Mouse (Mus musculus): ENCODE results near the gene Foxc1. TPM values are rescaled to one million over a fixed set of nuclear protein-coding genes. Genes with fewer than 3 reads are reported as not detected.

The Foxc1 gene
- total and polyA plus RNA-seq, 3 experiments, result 2.2 to 5.8 (median 3.8) TPM

DNA sequence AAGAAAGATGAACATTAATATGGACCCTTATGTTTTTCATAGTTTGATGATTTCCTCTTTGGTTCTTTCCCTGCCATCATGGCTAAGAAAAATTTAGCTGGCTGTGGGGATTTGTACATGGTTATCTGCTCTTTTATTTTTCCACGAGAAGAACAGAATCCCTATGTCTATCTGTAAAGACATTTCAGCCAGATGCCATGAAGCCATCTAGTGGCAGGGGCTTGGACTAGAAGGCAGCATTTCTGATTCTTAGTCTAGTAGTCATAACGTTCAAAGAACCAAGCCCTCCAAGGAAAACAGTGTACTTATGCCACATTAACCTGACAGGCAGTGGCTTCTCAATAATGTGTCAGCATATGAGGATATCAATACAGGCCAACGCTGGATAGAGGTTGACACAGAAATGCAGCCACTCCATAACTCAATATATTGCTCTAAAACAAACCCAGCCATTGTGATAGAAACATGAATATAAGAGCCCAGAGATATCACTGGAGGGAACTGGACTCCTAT is 21.4 kb downstream of the Foxc1 start:
- intact Hi-C loops (cut with DNase I), result no loop called here
- Histone ChIP-seq H3K9ac (ENCODE audit: low read depth, low read length) (no peak overlapping the region), H3K36me3 (ENCODE audit: control insufficient read depth, insufficient read depth, low read length) (no peaks in the 10 kb centered on the region), H3K79me2 (replicated peaks; ENCODE audit: control insufficient read depth, insufficient read depth, low read length) (no peaks in the 10 kb centered on the region), H3K4me1 (ENCODE audit: control insufficient read depth, insufficient read depth, low read length) (peaks cover 2% of the 10 kb centered on the region), H3K27ac (no peak overlapping the region), H3K27me3 (ENCODE audit: control insufficient read depth, insufficient read depth, low read length) (no peaks in the 10 kb centered on the region), H3K4me3 (no peak overlapping the region)
- 46% methylated on average over 3 of the region's 3 CpGs for WGBS
- no peak for TF ChIP-seq EP300 (IDR thresholded peaks at IDR 0.05; ENCODE audit: insufficient read depth, low read depth, low read length)
- peak; percentile 27 for TF ChIP-seq CTCF (IDR thresholded peaks at IDR 0.05)
- TF ChIP-seq POLR2A (IDR thresholded peaks at IDR 0.05; ENCODE audit: insufficient read depth, low read depth, low read length), result no peak
- no peak for DNase-seq

DNA sequence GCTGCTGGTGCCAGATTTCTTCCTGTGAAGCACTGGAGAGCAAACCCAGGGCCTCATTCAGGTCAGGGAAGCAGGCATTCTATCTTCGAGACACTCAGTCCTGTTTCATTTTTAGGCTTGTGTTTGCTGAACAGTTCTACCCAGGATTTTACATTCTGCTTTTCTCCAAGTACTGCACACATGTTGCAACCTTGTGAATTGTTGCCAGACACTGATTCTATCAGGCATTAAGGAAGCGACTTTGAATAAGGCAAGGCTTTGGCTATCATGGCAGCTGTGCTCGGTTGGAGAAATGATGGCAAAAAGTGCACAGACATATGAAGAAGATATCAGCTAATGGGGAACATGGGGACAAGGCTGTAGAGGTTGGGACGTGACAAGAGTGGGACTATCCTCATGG is 22.0 kb downstream of the Foxc1 start:
- no peak for DNase-seq
- intact Hi-C loops (cut with DNase I), result no loop called here
- no peak overlapping the region for H3K9ac ChIP-seq (ENCODE audit: low read depth, low read length)
- WGBS, result 84% methylated on average over 4 of the region's 4 CpGs
- H3K27ac ChIP-seq, result no peak overlapping the region
- H3K36me3 ChIP-seq (ENCODE audit: control insufficient read depth, insufficient read depth, low read length), result no peaks in the 10 kb centered on the region
- no peak overlapping the region for H3K4me3 ChIP-seq
- H3K27me3 ChIP-seq (ENCODE audit: control insufficient read depth, insufficient read depth, low read length), result no peaks in the 10 kb centered on the region
- no peaks in the 10 kb centered on the region for H3K79me2 ChIP-seq (replicated peaks; ENCODE audit: control insufficient read depth, insufficient read depth, low read length)
- H3K4me1 ChIP-seq (ENCODE audit: control insufficient read depth, insufficient read depth, low read length), result peaks cover 2% of the 10 kb centered on the region
- TF ChIP-seq CTCF (IDR thresholded peaks at IDR 0.05) (no peak), EP300 (IDR thresholded peaks at IDR 0.05; ENCODE audit: insufficient read depth, low read depth, low read length) (no peak), POLR2A (IDR thresholded peaks at IDR 0.05; ENCODE audit: insufficient read depth, low read depth, low read length) (no peak)

DNA sequence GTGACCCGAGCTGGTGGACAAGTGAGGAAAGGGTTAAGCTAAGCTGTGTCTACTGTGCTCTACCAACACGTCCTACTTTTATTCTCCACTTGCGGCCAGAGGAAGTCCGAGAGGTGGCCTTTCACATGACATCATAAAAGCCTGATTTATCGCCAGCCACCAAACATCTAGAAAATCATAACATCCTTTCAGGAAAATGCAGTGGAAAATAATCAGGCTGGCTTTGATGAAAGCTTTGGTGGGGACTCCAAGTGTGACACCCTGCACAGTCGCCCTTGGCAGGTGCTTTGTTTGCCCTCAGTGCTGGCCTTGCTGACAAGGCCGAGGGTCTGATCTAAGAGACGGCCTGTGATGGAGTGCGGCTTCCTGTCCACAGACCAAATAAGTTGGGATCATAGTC is 23.9 kb downstream of the Foxc1 start:
- Histone ChIP-seq H3K36me3 (ENCODE audit: control insufficient read depth, insufficient read depth, low read length) (no peaks in the 10 kb centered on the region), H3K27me3 (ENCODE audit: control insufficient read depth, insufficient read depth, low read length) (no peaks in the 10 kb centered on the region), H3K79me2 (replicated peaks; ENCODE audit: control insufficient read depth, insufficient read depth, low read length) (no peaks in the 10 kb centered on the region), H3K27ac (no peak overlapping the region), H3K4me1 (ENCODE audit: control insufficient read depth, insufficient read depth, low read length) (peaks cover 2% of the 10 kb centered on the region), H3K4me3 (no peak overlapping the region), H3K9ac (ENCODE audit: low read depth, low read length) (no peak overlapping the region)
- no peak for DNase-seq
- TF ChIP-seq EP300 (IDR thresholded peaks at IDR 0.05; ENCODE audit: insufficient read depth, low read depth, low read length) (no peak), CTCF (IDR thresholded peaks at IDR 0.05) (no peak), POLR2A (IDR thresholded peaks at IDR 0.05; ENCODE audit: insufficient read depth, low read depth, low read length) (no peak)
- intact Hi-C loops (cut with DNase I), result no loop called here
- WGBS, result 39% methylated on average over 9 of the region's 9 CpGs

DNA sequence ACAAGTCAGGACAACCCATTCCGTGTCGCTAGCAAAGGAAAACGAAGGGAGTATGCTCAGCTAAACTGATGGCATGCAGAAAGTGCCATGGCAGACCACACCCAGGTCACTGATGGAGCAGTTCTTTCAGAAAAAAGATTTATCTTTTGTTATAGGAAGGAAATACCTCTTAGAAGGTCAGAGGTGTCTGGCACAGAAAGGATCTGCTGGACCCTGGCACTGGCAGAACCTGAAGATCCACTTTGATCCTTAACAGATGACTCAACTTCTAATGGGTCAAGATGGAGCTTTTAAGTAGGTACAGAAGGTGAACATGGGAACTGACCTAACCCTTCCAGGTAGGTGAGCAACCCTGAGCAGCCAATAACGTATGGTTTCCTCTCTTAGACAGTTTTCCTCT is 29.4 kb downstream of the Foxc1 start:
- Histone ChIP-seq H3K4me1 (ENCODE audit: control insufficient read depth, insufficient read depth, low read length) (no peaks in the 10 kb centered on the region), H3K4me3 (no peak overlapping the region)
- WGBS, result 79% methylated on average over 4 of the region's 4 CpGs

DNA sequence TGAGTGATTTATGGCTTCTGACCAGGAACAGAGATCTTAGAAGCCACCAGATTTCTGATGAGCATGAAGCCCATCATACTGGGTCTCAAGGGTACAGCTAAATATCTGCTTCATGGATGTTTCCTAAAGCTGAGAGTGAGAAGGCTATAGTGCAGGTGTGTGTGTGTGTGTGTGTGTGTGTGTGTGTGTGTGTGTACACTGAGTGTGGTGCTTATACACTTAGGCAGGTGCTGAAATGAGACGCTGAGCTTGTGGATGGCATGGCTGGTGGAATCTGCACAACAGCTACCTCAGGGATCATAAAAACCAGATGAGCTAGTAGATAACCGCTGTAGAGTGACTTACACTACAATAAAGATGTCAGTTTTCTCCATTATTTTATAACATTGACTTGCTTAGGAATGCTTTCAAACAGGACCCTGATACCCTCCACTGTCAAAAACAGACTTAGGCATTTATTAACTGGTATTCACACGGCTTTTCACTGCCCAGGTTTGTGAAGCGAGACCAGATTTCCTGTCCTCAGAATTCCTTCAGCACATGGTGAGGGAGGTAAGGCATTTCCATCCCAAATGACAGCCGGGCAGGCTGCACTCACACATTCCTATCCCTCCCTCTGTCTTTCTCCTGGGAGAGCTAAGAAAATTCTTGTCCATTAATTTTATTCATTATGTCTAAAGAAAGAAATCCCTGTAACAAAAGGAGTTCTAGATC is 43.0 kb downstream of the Foxc1 start:
- Histone ChIP-seq H3K36me3 (ENCODE audit: control insufficient read depth, insufficient read depth, low read length) (no peaks in the 10 kb centered on the region), H3K9ac (ENCODE audit: low read depth, low read length) (no peak overlapping the region), H3K27ac (no peak overlapping the region), H3K79me2 (replicated peaks; ENCODE audit: control insufficient read depth, insufficient read depth, low read length) (no peaks in the 10 kb centered on the region), H3K4me3 (no peak overlapping the region), H3K27me3 (ENCODE audit: control insufficient read depth, insufficient read depth, low read length) (no peaks in the 10 kb centered on the region), H3K4me1 (ENCODE audit: control insufficient read depth, insufficient read depth, low read length) (no peaks in the 10 kb centered on the region)
- TF ChIP-seq POLR2A (IDR thresholded peaks at IDR 0.05; ENCODE audit: insufficient read depth, low read depth, low read length), result no peak
- TF ChIP-seq CTCF (IDR thresholded peaks at IDR 0.05), result no peak
- no peak for TF ChIP-seq EP300 (IDR thresholded peaks at IDR 0.05; ENCODE audit: insufficient read depth, low read depth, low read length)
- DNase-seq, result no peak
- 66% methylated on average over 5 of the region's 5 CpGs for WGBS
- intact Hi-C loops (cut with DNase I), result no loop called here

More for the DNA sequence above, 29.4 kb downstream of the Foxc1 start:
- no peaks in the 10 kb centered on the region for H3K27me3 ChIP-seq (ENCODE audit: control insufficient read depth, insufficient read depth, low read length)
- no peak for DNase-seq
- intact Hi-C loops (cut with DNase I), result no loop called here
- H3K79me2 ChIP-seq (replicated peaks; ENCODE audit: control insufficient read depth, insufficient read depth, low read length), result no peaks in the 10 kb centered on the region
- TF ChIP-seq EP300 (IDR thresholded peaks at IDR 0.05; ENCODE audit: insufficient read depth, low read depth, low read length) (no peak), POLR2A (IDR thresholded peaks at IDR 0.05; ENCODE audit: insufficient read depth, low read depth, low read length) (no peak)
- H3K9ac ChIP-seq (ENCODE audit: low read depth, low read length), result no peak overlapping the region
- H3K36me3 ChIP-seq (ENCODE audit: control insufficient read depth, insufficient read depth, low read length), result no peaks in the 10 kb centered on the region
- H3K27ac ChIP-seq, result no peak overlapping the region

DNA sequence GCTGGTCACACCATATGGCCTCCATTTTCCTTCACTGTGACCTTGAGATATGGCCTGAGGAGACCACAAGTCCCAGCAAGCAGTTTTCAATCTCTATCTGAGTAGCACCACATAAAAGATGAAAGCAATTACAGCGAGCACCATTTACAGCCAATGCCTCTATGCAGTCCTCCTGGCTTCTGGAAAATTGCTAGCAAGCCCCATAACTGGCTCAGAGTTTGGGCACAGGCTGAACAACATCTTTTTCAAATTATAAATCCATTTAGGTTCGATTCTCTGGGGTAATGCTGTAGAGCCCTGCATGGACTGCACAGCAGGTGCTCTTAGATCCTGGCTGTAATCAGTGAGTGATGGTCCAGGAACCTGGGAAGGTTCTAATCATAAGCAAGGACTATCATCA is 47.1 kb downstream of the Foxc1 start:
- intact Hi-C loops (cut with DNase I), result no loop called here

More for the DNA sequence above, 47.1 kb downstream of the Foxc1 start:
- Histone ChIP-seq H3K36me3 (ENCODE audit: control insufficient read depth, insufficient read depth, low read length) (no peaks in the 10 kb centered on the region), H3K4me3 (no peak overlapping the region), H3K27ac (no peak overlapping the region), H3K4me1 (ENCODE audit: control insufficient read depth, insufficient read depth, low read length) (no peaks in the 10 kb centered on the region), H3K9ac (ENCODE audit: low read depth, low read length) (no peak overlapping the region), H3K27me3 (ENCODE audit: control insufficient read depth, insufficient read depth, low read length) (no peaks in the 10 kb centered on the region), H3K79me2 (replicated peaks; ENCODE audit: control insufficient read depth, insufficient read depth, low read length) (no peaks in the 10 kb centered on the region)
- WGBS, result 71% methylated on average over 2 of the region's 2 CpGs
- TF ChIP-seq EP300 (IDR thresholded peaks at IDR 0.05; ENCODE audit: insufficient read depth, low read depth, low read length), result no peak
- TF ChIP-seq CTCF (IDR thresholded peaks at IDR 0.05), result no peak
- no peak for TF ChIP-seq POLR2A (IDR thresholded peaks at IDR 0.05; ENCODE audit: insufficient read depth, low read depth, low read length)
- DNase-seq, result no peak
